In the genomic region with DNA sequence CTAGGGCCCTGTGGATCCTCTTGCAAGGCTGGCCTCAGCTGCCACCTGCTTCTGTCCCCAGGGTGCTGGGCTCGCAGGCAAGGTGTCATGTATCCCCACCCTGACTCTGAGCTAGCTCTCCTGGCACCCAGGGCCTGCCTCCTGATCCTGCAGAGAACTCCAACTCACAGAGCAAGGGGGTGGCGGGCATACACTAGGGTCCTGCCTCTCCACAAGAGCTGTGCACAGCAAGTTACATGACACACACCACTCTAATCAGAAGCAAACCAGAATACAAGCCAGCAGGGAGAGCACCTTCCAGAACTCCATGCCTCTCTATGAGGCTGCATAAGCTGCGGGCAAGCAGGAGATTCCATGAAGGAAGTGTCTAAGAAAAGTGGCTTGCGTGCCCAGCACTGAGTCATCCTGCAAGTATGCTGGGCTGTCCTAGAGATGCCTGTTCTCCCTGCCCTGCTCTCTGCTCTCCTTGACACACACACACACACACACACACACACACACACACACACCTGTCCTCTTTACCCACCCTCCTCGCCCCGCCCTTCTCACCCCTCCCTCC, we compare ENCODE assay signal across 10 mouse cellular contexts.
DNase-seq lines count a peak whose midpoint lies in the region; ATAC-seq and TF ChIP-seq lines count a peak whose summit lies in the region.
"Had no signal": no experiment of that assay in that cellular context is flagged by ENCODE, and none has a peak within 500 bp of the region (broad histone marks: within the 10 kb centered on the region; RNA-seq: fewer than 3 reads in every experiment).

No protein-coding gene starts in this region.

- WGBS in lung, embryonic 16.5 days, result 31% methylated on average over 6 of the region's 6 CpGs

- H3K4me3 ChIP-seq in lung, embryonic 16.5 days (ENCODE audit: low read length), result no peak overlapping the region
- H3K4me3 ChIP-seq: neural tube, embryonic 12.5 days had no signal

- H3K27ac ChIP-seq in lung, embryonic 16.5 days (ENCODE audit: low read length), result peak overlapping the region; percentile 20; the same call in 1 of the 2 replicates
- H3K27ac ChIP-seq: neural tube, embryonic 12.5 days had no signal

- peak; percentile 86 for ATAC-seq in Patski
- ATAC-seq in lung, embryonic 16.5 days (ENCODE audit: low read depth), result peak; percentile 91

- POLR2A ChIA-PET in Patski (lab: Charles Lee), result interaction anchor here (0.8 kb wide), 1 partner anchor 48 kb away, joined by 3 read pairs; no protein-coding TSS in a partner anchor

- CTCF ChIA-PET in Patski (lab: Charles Lee), result no interaction called here

- H3K36me3 ChIP-seq in lung, embryonic 16.5 days (ENCODE audit: control insufficient read depth, insufficient read depth, low read length), result no peaks in the 10 kb centered on the region
- H3K36me3 ChIP-seq: neural tube, embryonic 12.5 days had no signal

- no peaks in the 10 kb centered on the region for H3K9me3 ChIP-seq in lung, embryonic 16.5 days (ENCODE audit: control insufficient read depth, low read length)
- H3K9me3 ChIP-seq: neural tube, embryonic 12.5 days had no signal

- in situ Hi-C loops in Patski (cut with MboI; ENCODE audit: low pct_unique_long_range_greater_than_20kb), result loop anchor here (25.0 kb wide), 1 partner anchor 402 kb away; no protein-coding TSS in a partner anchor

- H3K4me2 ChIP-seq in lung, embryonic 16.5 days (ENCODE audit: low read depth, low read length), result 0 out of 2 replicates have a peak overlapping the region, but pooled peaks have one; percentile 18
- H3K4me2 ChIP-seq: neural tube, embryonic 12.5 days had no signal

- no peak overlapping the region for H3K9ac ChIP-seq in lung, embryonic 16.5 days (ENCODE audit: low read length)
- H3K9ac ChIP-seq: neural tube, embryonic 12.5 days had no signal

- H3K4me1 ChIP-seq in lung, embryonic 16.5 days (replicated peaks; ENCODE audit: control insufficient read depth, insufficient read depth, low read length), result peaks cover 3% of the 10 kb centered on the region
- H3K4me1 ChIP-seq: neural tube, embryonic 12.5 days had no signal

- no peak for TF ChIP-seq CTCF in Patski (IDR thresholded peaks at IDR 0.05)

- DNase-seq in 3T3-L1 (ENCODE audit: low read depth, low spot score), result peak; percentile 92
- DNase-seq in Patski (ENCODE audit: low read depth, low spot score), result peak; percentile 39
- DNase-seq in gastrocnemius, postnatal 25 days, result peak; percentile 85
- DNase-seq in thymus, postnatal 10 days (ENCODE audit: low spot score in 2 of 2), result no peak
- DNase-seq in spleen, postnatal 10 days (ENCODE audit: low spot score in 2 of 2), result no peak
- no peak for DNase-seq in spleen, postnatal 4 days (ENCODE audit: low spot score in 2 of 2)
- DNase-seq: kidney, adult 2 months; thymus, postnatal 25 days had no signal

- no peaks in the 10 kb centered on the region for H3K27me3 ChIP-seq in Patski
- H3K27me3 ChIP-seq in lung, embryonic 16.5 days (ENCODE audit: control insufficient read depth, insufficient read depth, low read depth, low read length), result no peaks in the 10 kb centered on the region
- H3K27me3 ChIP-seq: neural tube, embryonic 12.5 days had no signal

Comparison
In these comparisons a context has a peak if more than half of its experiments do, and no peak if none do; other contexts are left out.
1. DNase-seq: peak in 3T3-L1 (single experiment), Patski (single experiment) and gastrocnemius, postnatal 25 days (single experiment); none in thymus, postnatal 10 days (0 of 2), spleen, postnatal 10 days (0 of 2) and spleen, postnatal 4 days (0 of 2).